Mouse (Mus musculus): ENCODE data around the gene Agk. TPM values are rescaled to one million over a fixed set of nuclear protein-coding genes. Genes with fewer than 3 reads are reported as not detected.

The Agk gene
- polyA plus RNA-seq, 1 experiment from 2014 or later: 46.8 TPM

Other genes starting within 250 kb of the Agk start
- 10.7 and 14.8 TPM in 2 replicates for gene E330009J07Rik, start 111.0 kb downstream of the Agk start, polyA plus RNA-seq (2015; fragmentation: Nextera tagmentation; extraction: Ambion mirVana)
- 0.06 TPM in 1 of 2 replicates, not detected in the other for gene Wee2, start 113.9 kb downstream of the Agk start, polyA plus RNA-seq (2015; fragmentation: Nextera tagmentation; extraction: Ambion mirVana)
- 171 and 178 TPM in 2 replicates for gene Ssbp1, start 146.2 kb downstream of the Agk start, polyA plus RNA-seq (2015; fragmentation: Nextera tagmentation; extraction: Ambion mirVana)
- gene Tas2r137, start 166.1 kb downstream of the Agk start, polyA plus RNA-seq (2015; fragmentation: Nextera tagmentation; extraction: Ambion mirVana): not detected in 2 replicates
- gene Tas2r108, start 168.4 kb downstream of the Agk start, polyA plus RNA-seq (2015; fragmentation: Nextera tagmentation; extraction: Ambion mirVana): not detected in 2 replicates
- not detected in 2 replicates for gene Prss37, start 194.3 kb downstream of the Agk start, polyA plus RNA-seq (2015; fragmentation: Nextera tagmentation; extraction: Ambion mirVana)
- 0.06 TPM in 1 of 2 replicates, not detected in the other for gene Olfr461, start 229.9 kb downstream of the Agk start, polyA plus RNA-seq (2015; fragmentation: Nextera tagmentation; extraction: Ambion mirVana)
- not detected in 2 replicates for gene Olfr460, start 244.3 kb downstream of the Agk start, polyA plus RNA-seq (2015; fragmentation: Nextera tagmentation; extraction: Ambion mirVana)

All from kidney, embryonic 15.5 days (tissue).